Mouse (Mus musculus): ENCODE measurements around the gene Cbr4.

DNA sequence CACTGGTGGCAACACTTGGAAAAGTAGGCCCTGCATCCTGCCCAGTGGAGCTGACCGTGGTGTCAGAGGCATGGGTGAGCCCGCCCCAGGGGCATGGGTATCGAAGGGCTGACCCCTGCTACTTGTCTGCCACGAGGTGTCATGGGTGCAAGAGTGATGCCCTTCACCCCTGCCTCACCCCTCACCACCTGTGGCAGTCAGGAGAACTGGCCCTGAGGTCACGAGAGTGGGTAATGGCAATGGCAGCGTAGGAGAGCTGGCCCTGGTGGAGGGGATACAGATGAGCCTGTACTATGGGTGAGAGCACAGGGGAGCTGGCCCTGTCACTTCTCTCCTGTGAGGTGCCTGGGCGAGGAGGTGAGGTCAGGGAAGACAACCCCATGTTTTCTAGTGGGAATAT is 27.8 kb upstream of the Cbr4 start:
- TF ChIP-seq CTCF (IDR thresholded peaks at IDR 0.05; ENCODE audit: low read depth, low read length) = no peak
- TF ChIP-seq POLR2A (IDR thresholded peaks at IDR 0.05; ENCODE audit: borderline replicate concordance, low read depth, low read length) = no peak
